Mouse (Mus musculus): ENCODE measurements around the gene Slc47a1. TPM values are rescaled to one million over a fixed set of nuclear protein-coding genes. Genes with fewer than 3 reads are reported as not detected.
"Not testable (repeated sequence)": the region's sequence is repeated elsewhere in the genome, so short reads cannot be mapped to it uniquely, and the experiment has no call there.

Gene Slc47a1
- polyA plus RNA-seq, 1 experiment from 2014 or later = not detected

DNA sequence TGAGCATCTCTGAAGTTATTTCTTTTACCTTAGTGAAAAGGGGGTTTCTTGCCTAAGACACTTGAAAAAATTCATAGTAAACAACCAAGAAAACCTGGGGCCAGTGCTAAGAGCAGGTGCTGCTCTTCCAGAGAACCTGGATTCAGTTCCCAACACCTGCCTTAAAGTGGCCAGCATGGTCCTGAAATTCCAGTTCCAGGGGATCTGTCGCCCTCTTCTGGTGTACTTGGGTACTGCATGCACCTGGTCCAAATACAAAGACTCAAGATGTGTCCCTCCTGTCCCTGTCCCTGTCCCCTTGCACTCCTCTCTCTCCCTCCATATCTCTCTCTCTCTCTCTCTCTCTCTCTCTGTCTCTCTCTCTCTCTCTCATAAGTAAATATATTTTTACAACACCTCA lies 32.0 kb upstream of the Slc47a1 start:
- H3K9me3 ChIP-seq (replicated peaks; ENCODE audit: control insufficient read depth, low read length) = no peaks in the 10 kb centered on the region
- no peaks in the 10 kb centered on the region for H3K27me3 ChIP-seq (replicated peaks; ENCODE audit: control insufficient read depth, insufficient read depth, low read length)
- no peak for ATAC-seq
- H3K4me1 ChIP-seq (ENCODE audit: control insufficient read depth, insufficient read depth, low read length) = no peaks in the 10 kb centered on the region
- H3K4me3 ChIP-seq (ENCODE audit: low read depth, low read length) = no peak overlapping the region
- 0% methylated on average over 1 of the region's 1 CpGs for WGBS
- DNase-seq (ENCODE audit: low spot score) = peak; percentile 85
- no peak overlapping the region for H3K4me2 ChIP-seq (ENCODE audit: low read length)
- H3K36me3 ChIP-seq (ENCODE audit: control insufficient read depth, insufficient read depth, low read length) = no peaks in the 10 kb centered on the region
- H3K9ac ChIP-seq (ENCODE audit: low read length) = no peak overlapping the region
- no peak overlapping the region for H3K27ac ChIP-seq (ENCODE audit: low read depth, low read length)

GRCm38 (mm10) chr11:61409051-61409450 lies 30.9 kb upstream of the Slc47a1 start:
- H3K4me3 ChIP-seq (ENCODE audit: low read depth, low read length) = peak overlapping the region; percentile 75
- 15% methylated on average over 3 of the region's 3 CpGs for WGBS
- ATAC-seq (no peak), DNase-seq (ENCODE audit: low spot score) (peak; percentile 52)
- no peaks in the 10 kb centered on the region for H3K4me1 ChIP-seq (ENCODE audit: control insufficient read depth, insufficient read depth, low read length)
- no peak overlapping the region for H3K27ac ChIP-seq (ENCODE audit: low read depth, low read length)
- H3K9ac ChIP-seq (ENCODE audit: low read length) = no peak overlapping the region
- no peaks in the 10 kb centered on the region for H3K9me3 ChIP-seq (replicated peaks; ENCODE audit: control insufficient read depth, low read length)
- H3K4me2 ChIP-seq (ENCODE audit: low read length) = peak overlapping the region; percentile 54
- H3K27me3 ChIP-seq (replicated peaks; ENCODE audit: control insufficient read depth, insufficient read depth, low read length) = no peaks in the 10 kb centered on the region
- no peaks in the 10 kb centered on the region for H3K36me3 ChIP-seq (ENCODE audit: control insufficient read depth, insufficient read depth, low read length)

- Histone ChIP-seq H3K27me3 (replicated peaks; ENCODE audit: control insufficient read depth, insufficient read depth, low read length) (no peaks in the 10 kb centered on the region), H3K4me2 (ENCODE audit: low read length) (peak overlapping the region; percentile 54), H3K36me3 (ENCODE audit: control insufficient read depth, insufficient read depth, low read length) (no peaks in the 10 kb centered on the region), H3K9ac (ENCODE audit: low read length) (peak overlapping the region; percentile 86), H3K9me3 (replicated peaks; ENCODE audit: control insufficient read depth, low read length) (no peaks in the 10 kb centered on the region), H3K27ac (ENCODE audit: low read depth, low read length) (peak overlapping the region; percentile 97), H3K4me3 (ENCODE audit: low read depth, low read length) (peak overlapping the region; percentile 75), H3K4me1 (ENCODE audit: control insufficient read depth, insufficient read depth, low read length) (no peaks in the 10 kb centered on the region)
- ATAC-seq (peak; percentile 95), DNase-seq (ENCODE audit: low spot score) (peak; percentile 83)
- WGBS = under 1% methylated on average over 57 of the region's 64 CpGs
Measured at GRCm38 (mm10) chr11:61408184-61409027, 30.3 kb upstream of the Slc47a1 start.

DNA sequence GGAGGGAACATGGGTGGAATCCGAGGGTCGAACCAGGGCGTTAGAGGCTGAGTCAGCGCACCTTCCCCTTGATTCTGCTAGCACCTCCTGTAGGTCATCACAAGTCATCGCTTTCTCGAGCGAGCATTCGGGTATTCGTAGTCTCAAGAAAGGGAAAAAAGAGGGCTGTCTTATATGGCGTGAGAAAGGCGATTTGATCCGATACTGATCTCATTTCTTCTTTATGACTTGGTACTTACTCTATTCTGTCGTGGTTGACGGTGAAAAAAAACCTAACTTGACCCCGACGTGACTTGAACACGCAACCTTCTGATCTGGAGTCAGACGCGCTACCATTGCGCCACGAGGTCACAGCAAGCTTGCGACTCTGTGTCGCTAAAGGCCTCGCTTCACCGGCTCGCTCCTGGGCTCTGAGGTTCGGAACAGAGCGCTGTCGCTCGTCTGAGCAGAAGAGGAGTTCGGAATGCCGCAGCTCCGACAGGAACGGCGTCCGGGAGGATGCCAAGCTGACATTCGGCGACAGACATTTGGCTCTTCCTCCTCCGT lies 29.6 kb upstream of the Slc47a1 start:
- peak; percentile 91 for ATAC-seq
- Histone ChIP-seq H3K9me3 (replicated peaks; ENCODE audit: control insufficient read depth, low read length) (no peaks in the 10 kb centered on the region), H3K9ac (ENCODE audit: low read length) (peak overlapping the region; percentile 86), H3K36me3 (ENCODE audit: control insufficient read depth, insufficient read depth, low read length) (no peaks in the 10 kb centered on the region), H3K4me1 (ENCODE audit: control insufficient read depth, insufficient read depth, low read length) (no peaks in the 10 kb centered on the region), H3K4me2 (ENCODE audit: low read length) (peak overlapping the region; percentile 54), H3K4me3 (ENCODE audit: low read depth, low read length) (peak overlapping the region; percentile 75), H3K27me3 (replicated peaks; ENCODE audit: control insufficient read depth, insufficient read depth, low read length) (no peaks in the 10 kb centered on the region), H3K27ac (ENCODE audit: low read depth, low read length) (peak overlapping the region; percentile 97)
- peak; percentile 91 for DNase-seq (ENCODE audit: low spot score)
- 2% methylated on average over 39 of the region's 39 CpGs for WGBS

- no peak for DNase-seq (ENCODE audit: low spot score)
- Histone ChIP-seq H3K4me2 (ENCODE audit: low read length) (no peak overlapping the region), H3K27ac (ENCODE audit: low read depth, low read length) (no peak overlapping the region), H3K4me3 (ENCODE audit: low read depth, low read length) (no peak overlapping the region), H3K36me3 (ENCODE audit: control insufficient read depth, insufficient read depth, low read length) (no peaks in the 10 kb centered on the region), H3K27me3 (replicated peaks; ENCODE audit: control insufficient read depth, insufficient read depth, low read length) (no peaks in the 10 kb centered on the region), H3K9me3 (replicated peaks; ENCODE audit: control insufficient read depth, low read length) (no peaks in the 10 kb centered on the region), H3K4me1 (ENCODE audit: control insufficient read depth, insufficient read depth, low read length) (no peaks in the 10 kb centered on the region), H3K9ac (ENCODE audit: low read length) (no peak overlapping the region)
- ATAC-seq = no peak
- WGBS = 84% methylated on average over 4 of the region's 4 CpGs
Measured at GRCm38 (mm10) chr11:61401794-61402193, 23.6 kb upstream of the Slc47a1 start.

DNA sequence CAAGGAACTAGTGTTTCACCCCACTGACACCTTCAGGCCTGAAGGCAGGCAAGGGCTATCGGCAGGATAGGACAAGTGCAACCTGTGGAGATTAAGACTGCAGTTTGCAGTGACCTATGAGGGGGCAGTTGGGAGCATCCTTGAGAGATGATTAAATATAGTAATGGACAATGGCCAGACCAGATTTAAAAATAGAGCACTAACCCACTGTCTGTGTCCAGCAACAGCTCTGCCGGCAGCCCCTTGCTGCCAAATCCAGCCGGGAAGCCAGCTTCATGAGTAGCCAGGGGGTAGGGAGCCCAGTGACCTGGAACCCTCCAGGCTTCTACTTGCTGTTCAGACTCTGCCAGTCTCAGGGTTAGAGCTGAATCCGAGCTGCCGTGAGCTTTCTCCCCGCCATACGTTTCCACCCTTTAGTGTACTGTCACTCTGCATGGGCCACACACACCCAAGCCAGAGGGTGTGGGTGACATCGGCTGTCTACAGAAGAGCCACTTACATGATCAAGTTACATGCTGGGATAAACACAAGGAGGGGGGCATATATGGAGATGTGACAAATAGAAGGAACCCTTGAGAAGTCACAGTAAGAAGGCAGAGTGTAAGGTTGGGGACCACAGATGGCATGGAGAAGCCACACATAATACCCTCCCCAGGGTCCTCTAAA lies 22.7 kb upstream of the Slc47a1 start:
- 91% methylated on average over 8 of the region's 8 CpGs for WGBS

GRCm38 (mm10) chr11:61397423-61398043 lies 19.4 kb upstream of the Slc47a1 start:
- not testable (repeated sequence) for H3K9me3 ChIP-seq (replicated peaks; ENCODE audit: control insufficient read depth, low read length); H3K9ac ChIP-seq (ENCODE audit: low read length); DNase-seq (ENCODE audit: low spot score); H3K4me3 ChIP-seq (ENCODE audit: low read depth, low read length); ATAC-seq; H3K4me2 ChIP-seq (ENCODE audit: low read length); H3K4me1 ChIP-seq (ENCODE audit: control insufficient read depth, insufficient read depth, low read length); H3K36me3 ChIP-seq (ENCODE audit: control insufficient read depth, insufficient read depth, low read length); H3K27me3 ChIP-seq (replicated peaks; ENCODE audit: control insufficient read depth, insufficient read depth, low read length); H3K27ac ChIP-seq (ENCODE audit: low read depth, low read length)
- WGBS = 92% methylated on average over 18 of the region's 18 CpGs

More for the DNA sequence above, 22.7 kb upstream of the Slc47a1 start:
- H3K4me1 ChIP-seq (ENCODE audit: control insufficient read depth, insufficient read depth, low read length) = no peaks in the 10 kb centered on the region
- ATAC-seq = no peak
- H3K27ac ChIP-seq (ENCODE audit: low read depth, low read length) = no peak overlapping the region
- no peaks in the 10 kb centered on the region for H3K9me3 ChIP-seq (replicated peaks; ENCODE audit: control insufficient read depth, low read length)
- H3K9ac ChIP-seq (ENCODE audit: low read length) = no peak overlapping the region
- no peak overlapping the region for H3K4me3 ChIP-seq (ENCODE audit: low read depth, low read length)
- no peaks in the 10 kb centered on the region for H3K27me3 ChIP-seq (replicated peaks; ENCODE audit: control insufficient read depth, insufficient read depth, low read length)
- no peak overlapping the region for H3K4me2 ChIP-seq (ENCODE audit: low read length)
- no peaks in the 10 kb centered on the region for H3K36me3 ChIP-seq (ENCODE audit: control insufficient read depth, insufficient read depth, low read length)
- no peak for DNase-seq (ENCODE audit: low spot score)

- H3K27ac ChIP-seq (ENCODE audit: low read depth, low read length) = no peak overlapping the region
- H3K9me3 ChIP-seq (replicated peaks; ENCODE audit: control insufficient read depth, low read length) = 0 out of 2 replicates have a peak, but pooled peaks cover 3% of the 10 kb centered on the region
- DNase-seq (ENCODE audit: low spot score) (no peak), ATAC-seq (no peak)
- no peak overlapping the region for H3K9ac ChIP-seq (ENCODE audit: low read length)
- 81% methylated on average over 4 of the region's 4 CpGs for WGBS
- no peaks in the 10 kb centered on the region for H3K4me1 ChIP-seq (ENCODE audit: control insufficient read depth, insufficient read depth, low read length)
- H3K36me3 ChIP-seq (ENCODE audit: control insufficient read depth, insufficient read depth, low read length) = no peaks in the 10 kb centered on the region
- H3K4me2 ChIP-seq (ENCODE audit: low read length) = no peak overlapping the region
- no peaks in the 10 kb centered on the region for H3K27me3 ChIP-seq (replicated peaks; ENCODE audit: control insufficient read depth, insufficient read depth, low read length)
- H3K4me3 ChIP-seq (ENCODE audit: low read depth, low read length) = no peak overlapping the region
Measured at GRCm38 (mm10) chr11:61388936-61389335, 10.8 kb upstream of the Slc47a1 start.

All from forebrain, embryonic 14.5 days (tissue).